Mouse (Mus musculus) midbrain, postnatal 0 days (tissue): Measurements from ENCODE around the gene Nudt12. TPM values are rescaled to one million over a fixed set of nuclear protein-coding genes. Genes with fewer than 3 reads are reported as not detected.
A peak's percentile ranks its signal among the peaks of the same experiment; 100 is the strongest.

Experiments used
- ATAC-seq: fragments of 200-750 bp; cut with Nextera tagmentation; 2 replicates; pipeline ENCODE4 v1.8.0; 2017; ENCODE audit warnings: moderate number of reproducible peaks, mild to moderate bottlenecking, moderate TSS enrichment, moderate library complexity; ENCODE audit not compliant: low FRiP score
- DNase-seq: peaks from one replicate; pipeline ENCODE4 v3.0.0-alpha.2; 2015; ENCODE audit warnings: low spot score
- H3K27ac ChIP-seq: fragments of 300-500 bp; sonication (generic); 2 replicates; pipeline ENCODE4 v1.5.1; 2014; ENCODE audit warnings: low read depth, mild to moderate bottlenecking, low read length, mixed read lengths
- H3K27me3 ChIP-seq: fragments of 300-500 bp; sonication (generic); 2 replicates; pipeline ENCODE4 v1.6.1; 2014; ENCODE audit warnings: low read length, control low read depth, mixed read lengths; ENCODE audit not compliant: insufficient read depth
- H3K36me3 ChIP-seq: fragments of 300-500 bp; sonication (generic); 2 replicates; pipeline ENCODE4 v1.6.1; 2014; ENCODE audit warnings: low read length, control low read depth, mixed read lengths; ENCODE audit not compliant: insufficient read depth
- H3K4me1 ChIP-seq: fragments of 300-500 bp; sonication (generic); 2 replicates; pipeline ENCODE4 v1.6.1; 2014; ENCODE audit warnings: mild to moderate bottlenecking, control low read depth, antibody characterized with exemption, low read length, mixed read lengths; ENCODE audit not compliant: insufficient read depth
- H3K4me2 ChIP-seq: fragments of 300-500 bp; sonication (generic); 2 replicates; pipeline ENCODE4 v1.6.1; 2014; ENCODE audit warnings: low read depth, mild to moderate bottlenecking, low read length, mixed read lengths; ENCODE audit not compliant: poor library complexity, severe bottlenecking
- H3K4me3 ChIP-seq: fragments of 300-500 bp; sonication (generic); 2 replicates; pipeline ENCODE4 v1.5.1; 2014; ENCODE audit warnings: low read depth, mild to moderate bottlenecking, low read length, moderate library complexity
- H3K9ac ChIP-seq: fragments of 300-500 bp; sonication (generic); replicated peaks from 2 replicates; pipeline ENCODE4 v1.6.1; 2014; ENCODE audit warnings: mild to moderate bottlenecking, low read length, moderate library complexity, mixed read lengths; ENCODE audit not compliant: poor library complexity, severe bottlenecking
- H3K9me3 ChIP-seq: fragments of 300-500 bp; sonication (generic); 2 replicates; pipeline ENCODE4 v1.6.1; 2016; ENCODE audit warnings: low read length, control low read depth
- CTCF ChIP-seq: IDR thresholded peaks from 2 replicates; pipeline ENCODE4 v1.5.1; 2016; ENCODE audit warnings: antibody characterized with exemption, mild to moderate bottlenecking
- WGBS: fragments of 180-500 bp; shearing (Covaris S2); extraction: QIAGEN DNeasy Blood & Tissue Kit; methylation state at CpG from one replicate; pipeline ENCODE4 v1.1.7; 2014; 5-methylcytosine and 5-hydroxymethylcytosine counted together
- polyA plus RNA-seq: library from polyadenylated mRNA; unstranded; fragments of >200 nt; fragmentation: Nextera tagmentation; extraction: Ambion mirVana; gene quantifications from 2 replicates; pipeline ENCODE4 v1.2.1, GENCODE M21; 2015
- total RNA-seq: library from RNA; depleted of rRNA; stranded (reverse); fragments of >200 nt; gene quantifications from 2 replicates; pipeline ENCODE4 v1.2.3, GENCODE M21; 2014; rRNA removed

The Nudt12 gene
- total RNA-seq, result 2.8 and 4.5 TPM in 2 replicates
- 2.6 and 3.7 TPM in 2 replicates for polyA plus RNA-seq

DNA sequence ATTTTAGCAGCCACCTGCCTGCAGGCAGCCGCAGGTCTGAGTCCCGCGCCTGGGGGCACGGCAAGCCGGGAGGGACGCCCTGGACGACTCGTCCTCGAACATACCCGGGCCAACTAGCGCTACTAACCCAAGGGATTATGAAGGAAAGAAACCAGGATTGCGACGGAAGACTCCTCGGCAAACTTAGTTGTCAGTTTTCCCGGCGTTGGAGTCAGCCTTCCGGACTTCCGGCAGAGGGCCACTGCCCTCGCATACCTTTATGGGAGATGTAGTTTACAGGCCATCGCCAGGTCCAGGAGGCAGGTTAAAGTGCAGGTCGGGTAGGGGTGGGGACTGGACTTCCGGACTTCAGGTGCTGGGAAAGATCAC, at the start of gene Nudt12:
Nudt12 (minus strand) TSS at position 282 of the 369 bp plus-strand sequence.
- H3K4me1 ChIP-seq, result no peaks in the 10 kb centered on the region
- H3K4me2 ChIP-seq, result peak within 1 kb of the TSS; percentile 91
- H3K36me3 ChIP-seq, result no peaks in the 10 kb centered on the region
- H3K27me3 ChIP-seq, result no peaks in the 10 kb centered on the region
- DNase-seq (peak; percentile 67), ATAC-seq (peak; percentile 86)
- H3K9me3 ChIP-seq, result no peaks in the 10 kb centered on the region
- H3K4me3 ChIP-seq, result peak within 1 kb of the TSS; percentile 79
- TF ChIP-seq CTCF, result peak; percentile 53
- no peak within 1 kb of the TSS for H3K27ac ChIP-seq
- peak within 1 kb of the TSS; percentile 58 for H3K9ac ChIP-seq
- WGBS, result under 1% methylated on average over 22 of the region's 22 CpGs

DNA sequence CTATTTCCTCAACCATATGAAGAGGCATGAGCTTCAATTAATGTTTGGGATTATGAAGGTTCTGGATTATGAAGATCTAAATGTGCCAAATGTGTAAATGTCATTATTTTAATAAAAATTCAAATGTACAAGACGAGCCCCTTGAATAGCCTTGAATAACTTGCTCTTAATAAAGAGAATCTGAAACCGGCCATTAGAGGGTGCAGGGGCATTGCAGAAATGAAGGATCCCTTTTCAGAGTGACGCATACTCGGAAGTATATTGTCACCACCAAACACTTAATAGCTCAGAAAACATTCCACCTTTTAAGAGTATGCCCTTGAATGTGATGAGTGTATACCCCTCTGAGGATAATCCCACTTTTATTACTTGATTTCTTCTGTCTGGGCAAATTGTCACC, 40.1 kb upstream of the Nudt12 start:
- H3K9ac ChIP-seq, result no peak overlapping the region
- H3K9me3 ChIP-seq, result no peaks in the 10 kb centered on the region
- H3K4me2 ChIP-seq, result no peak overlapping the region
- no peak overlapping the region for H3K4me3 ChIP-seq
- WGBS, result 41% methylated on average over 4 of the region's 4 CpGs
- peak; percentile 77 for TF ChIP-seq CTCF
- no peak overlapping the region for H3K27ac ChIP-seq
- no peaks in the 10 kb centered on the region for H3K4me1 ChIP-seq
- H3K36me3 ChIP-seq, result no peaks in the 10 kb centered on the region
- peak; percentile 58 for DNase-seq
- ATAC-seq, result no peak
- H3K27me3 ChIP-seq, result no peaks in the 10 kb centered on the region

DNA sequence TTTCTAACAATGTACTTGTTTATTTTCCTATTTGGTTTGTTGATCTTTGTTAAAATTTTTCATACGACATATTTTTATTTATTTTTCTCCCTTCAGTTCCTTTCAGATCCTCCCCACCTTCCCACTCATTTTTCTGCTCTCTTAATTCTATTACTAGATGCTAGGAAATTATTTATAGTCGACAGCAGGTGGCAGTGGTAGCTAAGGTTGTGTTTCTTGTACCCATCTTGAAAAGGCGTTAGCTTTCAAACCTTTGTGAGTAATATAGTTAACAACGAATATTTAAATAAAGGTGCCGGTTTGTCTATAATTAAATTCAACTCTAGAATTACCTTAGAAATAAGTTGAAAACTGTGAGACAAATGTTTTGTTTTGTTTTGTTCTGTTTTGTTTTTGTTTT, 26.6 kb upstream of the Nudt12 start:
- ATAC-seq (no peak), DNase-seq (peak; percentile 77)
- TF ChIP-seq CTCF, result peak; percentile 79
- no peaks in the 10 kb centered on the region for H3K36me3 ChIP-seq
- H3K27ac ChIP-seq, result no peak overlapping the region
- H3K4me1 ChIP-seq, result no peaks in the 10 kb centered on the region
- no peak overlapping the region for H3K9ac ChIP-seq
- H3K27me3 ChIP-seq, result no peaks in the 10 kb centered on the region
- H3K9me3 ChIP-seq, result no peaks in the 10 kb centered on the region
- H3K4me2 ChIP-seq, result no peak overlapping the region
- WGBS, result 39% methylated on average over 5 of the region's 5 CpGs
- no peak overlapping the region for H3K4me3 ChIP-seq

DNA sequence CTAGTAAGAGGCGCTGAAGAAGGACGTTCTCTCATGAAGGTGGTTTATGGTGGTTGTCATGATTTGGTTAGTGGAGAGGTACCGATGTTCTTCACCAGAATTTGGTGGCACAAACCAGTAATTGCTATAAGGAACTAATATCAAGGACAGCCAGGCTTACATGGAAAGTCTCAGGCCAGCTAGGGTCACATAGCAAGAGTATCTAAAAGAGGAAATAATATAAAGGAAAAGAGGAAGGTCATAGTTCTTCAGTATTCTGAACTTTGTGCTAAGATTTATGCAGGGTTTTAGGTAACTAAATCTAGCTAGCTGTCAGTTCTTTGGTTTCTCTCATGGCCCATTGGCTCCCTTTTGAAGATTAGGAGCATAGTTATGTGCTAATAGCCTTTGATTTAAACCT, 20.3 kb upstream of the Nudt12 start:
- 97% methylated on average over 3 of the region's 3 CpGs for WGBS
- DNase-seq, result no peak
- no peak for TF ChIP-seq CTCF

DNA sequence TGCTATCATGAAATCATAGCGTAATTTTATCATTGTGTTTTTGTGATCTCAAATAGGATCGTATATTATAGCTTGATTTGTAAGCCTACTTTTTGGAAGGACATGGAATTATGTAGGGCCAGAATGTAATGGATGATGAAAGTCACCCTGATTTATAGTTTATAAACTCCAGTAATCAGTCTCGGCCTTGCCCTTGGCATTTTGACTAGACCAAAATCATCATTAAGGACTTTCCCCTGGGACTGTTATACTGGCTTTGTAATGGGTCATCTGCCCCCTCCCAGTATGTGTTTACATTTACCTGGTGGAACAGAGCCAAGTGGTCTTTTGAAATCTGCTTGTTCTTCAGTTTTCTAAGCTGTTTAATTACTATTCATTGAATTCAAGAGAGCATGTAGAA, 13.2 kb upstream of the Nudt12 start:
- no peaks in the 10 kb centered on the region for H3K4me1 ChIP-seq
- H3K9me3 ChIP-seq, result no peaks in the 10 kb centered on the region
- TF ChIP-seq CTCF, result no peak
- no peaks in the 10 kb centered on the region for H3K36me3 ChIP-seq
- H3K4me3 ChIP-seq, result no peak overlapping the region
- H3K27me3 ChIP-seq, result no peaks in the 10 kb centered on the region
- no peak overlapping the region for H3K4me2 ChIP-seq
- DNase-seq (no peak), ATAC-seq (no peak)
- no peak overlapping the region for H3K27ac ChIP-seq
- WGBS, result 94% methylated on average over 3 of the region's 3 CpGs
- H3K9ac ChIP-seq, result no peak overlapping the region

More for the DNA sequence above, 20.3 kb upstream of the Nudt12 start:
- Histone ChIP-seq H3K9ac (no peak overlapping the region), H3K36me3 (no peaks in the 10 kb centered on the region), H3K4me2 (no peak overlapping the region), H3K4me3 (no peak overlapping the region), H3K9me3 (no peaks in the 10 kb centered on the region), H3K27ac (no peak overlapping the region), H3K4me1 (no peaks in the 10 kb centered on the region), H3K27me3 (no peaks in the 10 kb centered on the region)
- ATAC-seq, result no peak

DNA sequence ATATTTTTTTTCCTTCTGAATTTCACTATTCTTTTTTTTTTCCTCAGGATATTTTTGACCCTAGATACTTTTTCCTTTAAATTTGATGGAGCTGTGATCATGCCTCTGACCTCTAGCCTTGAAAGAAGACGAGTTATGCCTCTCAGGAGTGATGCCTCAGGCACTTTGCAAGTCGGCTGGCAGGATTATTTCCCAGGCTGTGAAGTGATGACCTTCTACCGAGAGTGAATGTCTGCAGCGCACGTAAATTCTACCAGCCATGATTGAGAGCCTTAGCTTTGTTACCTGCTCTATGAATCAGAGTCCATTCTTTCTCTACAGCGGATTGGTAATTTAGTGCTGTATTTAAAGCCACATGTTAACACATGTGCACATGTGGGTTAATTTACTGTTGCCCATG, 11.3 kb upstream of the Nudt12 start:
- WGBS, result 25% methylated on average over 6 of the region's 6 CpGs

More for the DNA sequence above, 11.3 kb upstream of the Nudt12 start:
- H3K9ac ChIP-seq, result no peak overlapping the region
- H3K36me3 ChIP-seq, result no peaks in the 10 kb centered on the region
- H3K27ac ChIP-seq, result no peak overlapping the region
- H3K4me3 ChIP-seq, result no peak overlapping the region
- H3K9me3 ChIP-seq, result no peaks in the 10 kb centered on the region
- DNase-seq, result no peak
- TF ChIP-seq CTCF, result no peak
- no peaks in the 10 kb centered on the region for H3K27me3 ChIP-seq
- ATAC-seq, result no peak
- H3K4me1 ChIP-seq, result no peaks in the 10 kb centered on the region
- no peak overlapping the region for H3K4me2 ChIP-seq
